In genomic region chr10:42131298-42131697, GRCm38 (mm10) we compare ENCODE assay signal across 16 mouse cellular contexts.
DNase-seq lines count a peak whose midpoint lies in the region; ATAC-seq lines count a peak whose summit lies in the region.
"Had no signal": no experiment of that assay in that cellular context is flagged by ENCODE, and none has a peak within 500 bp of the region (broad histone marks: within the 10 kb centered on the region; RNA-seq: fewer than 3 reads in every experiment).

No protein-coding gene starts in this region.

- no peak for ATAC-seq in forebrain, embryonic 14.5 days
- ATAC-seq in kidney, embryonic 15.5 days (replicated peaks; ENCODE audit: low FRiP score) = peak; percentile 43; the same call in 1 of the 2 replicates
- ATAC-seq in embryonic facial prominence, embryonic 11.5 days (replicated peaks; ENCODE audit: insufficient number of reproducible peaks, low FRiP score, low TSS enrichment, low read depth) = no peak
- no peak for ATAC-seq in forebrain, embryonic 13.5 days
- ATAC-seq: Patski had no signal

- no peak overlapping the region for H3K9ac ChIP-seq in forebrain, embryonic 14.5 days (ENCODE audit: low read length)
- no peak overlapping the region for H3K9ac ChIP-seq in kidney, embryonic 15.5 days
- H3K9ac ChIP-seq in embryonic facial prominence, embryonic 11.5 days (replicated peaks; ENCODE audit: low read length) = no peak overlapping the region
- H3K9ac ChIP-seq in forebrain, embryonic 13.5 days = no peak overlapping the region
- H3K9ac ChIP-seq: limb, embryonic 12.5 days had no signal

- H3K27ac ChIP-seq in forebrain, embryonic 10.5 days = peak overlapping the region; percentile 16; the same call in 1 of the 2 replicates
- H3K27ac ChIP-seq in forebrain, embryonic 14.5 days (ENCODE audit: low read depth, low read length) = no peak overlapping the region
- 0 out of 2 replicates have a peak overlapping the region, but pooled peaks have one; percentile 11 for H3K27ac ChIP-seq in kidney, embryonic 15.5 days
- H3K27ac ChIP-seq in embryonic facial prominence, embryonic 11.5 days (replicated peaks; ENCODE audit: low read depth, low read length) = no peak overlapping the region
- no peak overlapping the region for H3K27ac ChIP-seq in forebrain, embryonic 13.5 days
- H3K27ac ChIP-seq: limb, embryonic 12.5 days had no signal

- H3K27me3 ChIP-seq in forebrain, embryonic 10.5 days (ENCODE audit: poor library complexity, severe bottlenecking) = no peaks in the 10 kb centered on the region
- no peaks in the 10 kb centered on the region for H3K27me3 ChIP-seq in forebrain, embryonic 14.5 days (replicated peaks; ENCODE audit: control insufficient read depth, insufficient read depth, low read length)
- H3K27me3 ChIP-seq in kidney, embryonic 15.5 days = no peaks in the 10 kb centered on the region
- H3K27me3 ChIP-seq in embryonic facial prominence, embryonic 11.5 days (ENCODE audit: control insufficient read depth, insufficient read depth, low read length) = no peaks in the 10 kb centered on the region
- H3K27me3 ChIP-seq in megakaryocyte, embryonic 14.5 days (replicated peaks) = no peaks in the 10 kb centered on the region
- no peaks in the 10 kb centered on the region for H3K27me3 ChIP-seq in forebrain, embryonic 13.5 days
- H3K27me3 ChIP-seq: limb, embryonic 12.5 days; Patski had no signal

- H3K4me1 ChIP-seq in forebrain, embryonic 10.5 days = peaks cover 10% of the 10 kb centered on the region; the same call in 1 of the 2 replicates
- no peaks in the 10 kb centered on the region for H3K4me1 ChIP-seq in forebrain, embryonic 14.5 days (ENCODE audit: control insufficient read depth, insufficient read depth, low read length)
- no peaks in the 10 kb centered on the region for H3K4me1 ChIP-seq in kidney, embryonic 15.5 days
- H3K4me1 ChIP-seq in embryonic facial prominence, embryonic 11.5 days (ENCODE audit: control insufficient read depth, insufficient read depth, low read length) = no peaks in the 10 kb centered on the region
- H3K4me1 ChIP-seq in megakaryocyte, embryonic 14.5 days = peaks cover 15% of the 10 kb centered on the region
- no peaks in the 10 kb centered on the region for H3K4me1 ChIP-seq in forebrain, embryonic 13.5 days
- H3K4me1 ChIP-seq: limb, embryonic 12.5 days had no signal

- H3K9me3 ChIP-seq in forebrain, embryonic 10.5 days = no peaks in the 10 kb centered on the region
- no peaks in the 10 kb centered on the region for H3K9me3 ChIP-seq in forebrain, embryonic 14.5 days (replicated peaks; ENCODE audit: control insufficient read depth, low read length)
- no peaks in the 10 kb centered on the region for H3K9me3 ChIP-seq in kidney, embryonic 15.5 days (replicated peaks)
- H3K9me3 ChIP-seq in embryonic facial prominence, embryonic 11.5 days (replicated peaks; ENCODE audit: control insufficient read depth, low read length) = no peaks in the 10 kb centered on the region
- H3K9me3 ChIP-seq in megakaryocyte, embryonic 14.5 days = peaks cover 7% of the 10 kb centered on the region; the same call in 1 of the 2 replicates
- no peaks in the 10 kb centered on the region for H3K9me3 ChIP-seq in forebrain, embryonic 13.5 days (replicated peaks)
- H3K9me3 ChIP-seq: limb, embryonic 12.5 days had no signal

- WGBS in forebrain, embryonic 10.5 days = 87% methylated on average over 2 of the region's 2 CpGs
- WGBS in forebrain, embryonic 14.5 days = 90% methylated on average over 2 of the region's 2 CpGs
- 34% methylated on average over 2 of the region's 2 CpGs for WGBS in kidney, embryonic 15.5 days
- 70% methylated on average over 2 of the region's 2 CpGs for WGBS in embryonic facial prominence, embryonic 11.5 days
- 79% methylated on average over 2 of the region's 2 CpGs for WGBS in forebrain, embryonic 13.5 days

- DNase-seq in forebrain, embryonic 10.5 days (ENCODE audit: extremely low spot score, low spot score) = no peak
- DNase-seq in forebrain, embryonic 14.5 days (ENCODE audit: low spot score) = no peak
- DNase-seq in kidney, adult 18-20 months = no peak
- DNase-seq in embryonic facial prominence, embryonic 11.5 days (ENCODE audit: low spot score) = peak; percentile 39
- DNase-seq in testis, postnatal 10 days (ENCODE audit: low spot score) = no peak
- DNase-seq: B cell, adult 2 months; cerebellum, adult 18-20 months; embryo, embryonic 11 days; midbrain, embryonic 14.5 days; right cerebral cortex, postnatal 25 days had no signal

- no peaks in the 10 kb centered on the region for H3K36me3 ChIP-seq in forebrain, embryonic 10.5 days (replicated peaks)
- no peaks in the 10 kb centered on the region for H3K36me3 ChIP-seq in forebrain, embryonic 14.5 days (ENCODE audit: control insufficient read depth, insufficient read depth, low read length)
- H3K36me3 ChIP-seq in kidney, embryonic 15.5 days = no peaks in the 10 kb centered on the region
- no peaks in the 10 kb centered on the region for H3K36me3 ChIP-seq in embryonic facial prominence, embryonic 11.5 days (replicated peaks; ENCODE audit: control insufficient read depth, insufficient read depth, low read depth, low read length)
- H3K36me3 ChIP-seq in megakaryocyte, embryonic 14.5 days (replicated peaks; ENCODE audit: low read length) = no peaks in the 10 kb centered on the region
- no peaks in the 10 kb centered on the region for H3K36me3 ChIP-seq in forebrain, embryonic 13.5 days (ENCODE audit: poor library complexity, severe bottlenecking)
- H3K36me3 ChIP-seq: limb, embryonic 12.5 days had no signal

- H3K4me3 ChIP-seq in forebrain, embryonic 10.5 days = no peak overlapping the region
- no peak overlapping the region for H3K4me3 ChIP-seq in forebrain, embryonic 14.5 days (ENCODE audit: low read depth, low read length)
- no peak overlapping the region for H3K4me3 ChIP-seq in kidney, embryonic 15.5 days (replicated peaks)
- H3K4me3 ChIP-seq in embryonic facial prominence, embryonic 11.5 days (ENCODE audit: low read depth, low read length) = no peak overlapping the region
- H3K4me3 ChIP-seq in megakaryocyte, embryonic 14.5 days (replicated peaks) = peak overlapping the region; percentile 63
- no peak overlapping the region for H3K4me3 ChIP-seq in forebrain, embryonic 13.5 days
- H3K4me3 ChIP-seq: erythroblast, embryonic 14.5 days; limb, embryonic 12.5 days had no signal

- no peak overlapping the region for H3K4me2 ChIP-seq in forebrain, embryonic 14.5 days (ENCODE audit: low read length)
- H3K4me2 ChIP-seq in kidney, embryonic 15.5 days = no peak overlapping the region
- H3K4me2 ChIP-seq in embryonic facial prominence, embryonic 11.5 days (ENCODE audit: low read depth, low read length) = no peak overlapping the region
- H3K4me2 ChIP-seq in forebrain, embryonic 13.5 days = no peak overlapping the region
- H3K4me2 ChIP-seq: limb, embryonic 12.5 days had no signal

Comparison
In these comparisons a context has a peak if more than half of its experiments do, and no peak if none do; other contexts are left out.
1. H3K27ac ChIP-seq: peak in forebrain, embryonic 10.5 days (single experiment) and kidney, embryonic 15.5 days (single experiment); none in forebrain, embryonic 14.5 days (single experiment), embryonic facial prominence, embryonic 11.5 days (single experiment) and forebrain, embryonic 13.5 days (single experiment).